ENCODE assay signal across 26 mouse cellular contexts in genomic region chr4:82252054-82252453, GRCm38 (mm10).
DNase-seq lines count a peak whose midpoint lies in the region; ATAC-seq and TF ChIP-seq lines count a peak whose summit lies in the region.
"Had no signal": no experiment of that assay in that cellular context is flagged by ENCODE, and none has a peak within 500 bp of the region (broad histone marks: within the 10 kb centered on the region; RNA-seq: fewer than 3 reads in every experiment).

No protein-coding gene starts in this region.

- no peak overlapping the region for H3K9ac ChIP-seq in heart, embryonic 13.5 days
- no peak overlapping the region for H3K9ac ChIP-seq in heart, embryonic 16.5 days (ENCODE audit: low read length)
- H3K9ac ChIP-seq in lung, embryonic 16.5 days (ENCODE audit: low read length) = no peak overlapping the region
- H3K9ac ChIP-seq: forebrain, embryonic 13.5 days; hindbrain, embryonic 12.5 days; hindbrain, embryonic 15.5 days had no signal

- H3K4me3 ChIP-seq in heart, embryonic 13.5 days = no peak overlapping the region
- no peak overlapping the region for H3K4me3 ChIP-seq in heart, embryonic 16.5 days (ENCODE audit: low read length)
- H3K4me3 ChIP-seq in lung, embryonic 16.5 days (ENCODE audit: low read length) = no peak overlapping the region
- no peak overlapping the region for H3K4me3 ChIP-seq in lung, adult 2 months (replicated peaks; ENCODE audit: extremely low read depth, low read depth, low read length)
- H3K4me3 ChIP-seq: forebrain, embryonic 10.5 days; forebrain, embryonic 13.5 days; hindbrain, embryonic 12.5 days; hindbrain, embryonic 15.5 days had no signal

- peak overlapping the region; percentile 75 for H3K27ac ChIP-seq in heart, embryonic 13.5 days (replicated peaks)
- peak overlapping the region; percentile 79 for H3K27ac ChIP-seq in heart, embryonic 16.5 days (ENCODE audit: low read length)
- H3K27ac ChIP-seq in lung, embryonic 16.5 days (ENCODE audit: low read length) = peak overlapping the region; percentile 99; the same call in 1 of the 2 replicates
- H3K27ac ChIP-seq: forebrain, embryonic 10.5 days; forebrain, embryonic 13.5 days; hindbrain, embryonic 12.5 days; hindbrain, embryonic 15.5 days had no signal

- peaks cover 33% of the 10 kb centered on the region for H3K4me1 ChIP-seq in heart, embryonic 13.5 days
- peaks cover 16% of the 10 kb centered on the region for H3K4me1 ChIP-seq in heart, embryonic 16.5 days (ENCODE audit: control insufficient read depth, insufficient read depth, low read length)
- H3K4me1 ChIP-seq in lung, embryonic 16.5 days (replicated peaks; ENCODE audit: control insufficient read depth, insufficient read depth, low read length) = peaks cover 14% of the 10 kb centered on the region
- peaks cover 7% of the 10 kb centered on the region for H3K4me1 ChIP-seq in lung, adult 2 months (ENCODE audit: control insufficient read depth, insufficient read depth, low read length)
- H3K4me1 ChIP-seq: forebrain, embryonic 10.5 days; forebrain, embryonic 13.5 days; hindbrain, embryonic 15.5 days had no signal

- H3K27me3 ChIP-seq in heart, embryonic 13.5 days (replicated peaks) = no peaks in the 10 kb centered on the region
- H3K27me3 ChIP-seq in heart, embryonic 16.5 days (ENCODE audit: control insufficient read depth, insufficient read depth, low read length) = no peaks in the 10 kb centered on the region
- H3K27me3 ChIP-seq in lung, embryonic 16.5 days (ENCODE audit: control insufficient read depth, insufficient read depth, low read depth, low read length) = no peaks in the 10 kb centered on the region
- H3K27me3 ChIP-seq: CH12.LX; forebrain, embryonic 13.5 days; hindbrain, embryonic 12.5 days; hindbrain, embryonic 15.5 days; Patski had no signal

- intact Hi-C loops in heart, postnatal 14 days (cut with DNase I) = no loop called here

- no peak for TF ChIP-seq CTCF in lung, adult 2 months (IDR thresholded peaks at IDR 0.05; ENCODE audit: insufficient read depth, low read length)

- H3K36me3 ChIP-seq in heart, embryonic 13.5 days = no peaks in the 10 kb centered on the region
- H3K36me3 ChIP-seq in heart, embryonic 16.5 days (ENCODE audit: control insufficient read depth, insufficient read depth) = no peaks in the 10 kb centered on the region
- H3K36me3 ChIP-seq in lung, embryonic 16.5 days (ENCODE audit: control insufficient read depth, insufficient read depth, low read length) = no peaks in the 10 kb centered on the region
- H3K36me3 ChIP-seq: forebrain, embryonic 10.5 days; G1E; hindbrain, embryonic 12.5 days; hindbrain, embryonic 15.5 days had no signal

- no peaks in the 10 kb centered on the region for H3K9me3 ChIP-seq in heart, embryonic 13.5 days
- no peaks in the 10 kb centered on the region for H3K9me3 ChIP-seq in heart, embryonic 16.5 days (replicated peaks; ENCODE audit: control insufficient read depth, low read length)
- H3K9me3 ChIP-seq in lung, embryonic 16.5 days (ENCODE audit: control insufficient read depth, low read length) = no peaks in the 10 kb centered on the region
- H3K9me3 ChIP-seq: forebrain, embryonic 10.5 days; forebrain, embryonic 13.5 days; hindbrain, embryonic 12.5 days; hindbrain, embryonic 15.5 days had no signal

- TF ChIP-seq POLR2A in lung, adult 2 months (IDR thresholded peaks at IDR 0.05; ENCODE audit: borderline replicate concordance, extremely low read depth, low read depth, low read length) = no peak

- DNase-seq in heart, adult 11 months = peak; percentile 71
- DNase-seq in heart, adult 9 months (ENCODE audit: low spot score in 2 of 2) = no peak
- no peak for DNase-seq in heart, postnatal 4 days
- DNase-seq in heart, postnatal 14 days = no peak
- DNase-seq in lung, adult 2 months = no peak
- DNase-seq: adrenal gland, postnatal 10 days; B cell, adult 2 months; cerebellum, adult 11 months; cerebellum, adult 2 months; cerebellum, adult 9-11 months; cerebellum, postnatal 25 days; gastrocnemius, postnatal 10 days; gastrocnemius, postnatal 36 days; kidney, adult 2 months had no signal

- WGBS in heart, embryonic 13.5 days = 42% methylated on average over 8 of the region's 8 CpGs
- WGBS in heart, embryonic 16.5 days = 48% methylated on average over 8 of the region's 8 CpGs
- 66% methylated on average over 8 of the region's 8 CpGs for WGBS in lung, embryonic 16.5 days
- 85% methylated on average over 8 of the region's 8 CpGs for WGBS in lung, adult 2 months

- 0 out of 2 replicates have a peak overlapping the region, but pooled peaks have one; percentile 7 for H3K4me2 ChIP-seq in heart, embryonic 13.5 days
- no peak overlapping the region for H3K4me2 ChIP-seq in heart, embryonic 16.5 days (ENCODE audit: low read depth, low read length)
- no peak overlapping the region for H3K4me2 ChIP-seq in lung, embryonic 16.5 days (ENCODE audit: low read depth, low read length)
- H3K4me2 ChIP-seq: forebrain, embryonic 13.5 days; hindbrain, embryonic 12.5 days; hindbrain, embryonic 15.5 days had no signal

- ATAC-seq in heart, embryonic 13.5 days (ENCODE audit: extremely low read depth, insufficient number of reproducible peaks, low FRiP score, low TSS enrichment) = no peak
- no peak; the same call in 1 of the 2 replicates for ATAC-seq in heart, embryonic 16.5 days (replicated peaks; ENCODE audit: extremely low read depth, insufficient read depth, low FRiP score)
- ATAC-seq in lung, embryonic 16.5 days (ENCODE audit: low read depth) = no peak
- ATAC-seq: forebrain, embryonic 13.5 days; forebrain, embryonic 16.5 days; intestine, postnatal 0 days; Patski had no signal
